Mouse (Mus musculus): Measurements from ENCODE around the gene Carnmt1.

- TF ChIP-seq POLR2A (IDR thresholded peaks at IDR 0.05; ENCODE audit: borderline replicate concordance, low read depth, low read length) (no peak), CTCF (IDR thresholded peaks at IDR 0.05; ENCODE audit: low read depth, low read length) (no peak)
These were observed 11.2 kb upstream of the Carnmt1 start for GRCm38 (mm10) chr19:18659349-18659748.

Measured in bone marrow macrophage, adult 2 months (primary cell).